Mouse (Mus musculus): ENCODE data around the gene Ptdss2.

DNA sequence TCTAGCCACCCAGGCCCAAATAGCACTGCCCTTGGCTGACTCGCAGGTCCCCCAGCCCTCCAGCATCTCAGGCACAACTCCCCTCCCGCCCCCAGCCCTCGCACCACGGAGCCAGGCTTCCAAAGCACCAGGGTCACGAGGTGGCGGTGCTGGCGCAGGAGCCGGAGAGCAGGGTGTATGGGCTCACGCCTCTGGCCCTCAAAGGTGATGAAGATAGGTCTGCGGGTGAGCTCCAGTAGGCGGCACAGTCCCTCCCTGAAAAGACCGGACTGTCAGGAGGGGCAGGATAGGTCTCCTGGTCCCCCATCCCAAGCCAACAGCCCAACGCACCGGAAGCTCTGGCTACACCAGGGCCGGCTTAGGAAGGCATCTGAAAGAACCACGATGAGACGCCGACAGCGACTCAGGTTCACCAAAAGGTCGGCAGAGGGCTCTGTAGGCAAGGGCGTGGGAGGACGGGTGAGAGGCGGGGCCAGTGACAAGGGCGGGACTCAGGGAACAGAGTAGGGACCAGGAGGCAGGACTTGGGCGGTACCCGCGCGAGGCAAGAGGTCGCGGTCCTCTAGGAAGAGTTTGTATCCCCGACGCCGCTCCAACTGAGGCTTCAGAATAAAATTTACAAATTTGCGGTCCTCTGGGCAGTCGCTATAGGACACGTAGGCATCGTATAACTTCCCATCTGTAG is 30.0 kb upstream of the Ptdss2 start:
- TF ChIP-seq POLR2A (IDR thresholded peaks at IDR 0.05; ENCODE audit: low read depth, low read length) = no peak
- peak; percentile 83 for TF ChIP-seq CTCF (conservative IDR thresholded peaks at IDR 0.05; ENCODE audit: insufficient read depth, insufficient read length, low read depth, low read length)

All from kidney, adult 2 months (tissue).